Mouse (Mus musculus): Measurements from ENCODE around the gene Cept1. TPM values are rescaled to one million over a fixed set of nuclear protein-coding genes. Genes with fewer than 3 reads are reported as not detected.

Cept1 gene
- polyA plus RNA-seq, 1 experiment from 2014 or later = 38.3 TPM

DNA sequence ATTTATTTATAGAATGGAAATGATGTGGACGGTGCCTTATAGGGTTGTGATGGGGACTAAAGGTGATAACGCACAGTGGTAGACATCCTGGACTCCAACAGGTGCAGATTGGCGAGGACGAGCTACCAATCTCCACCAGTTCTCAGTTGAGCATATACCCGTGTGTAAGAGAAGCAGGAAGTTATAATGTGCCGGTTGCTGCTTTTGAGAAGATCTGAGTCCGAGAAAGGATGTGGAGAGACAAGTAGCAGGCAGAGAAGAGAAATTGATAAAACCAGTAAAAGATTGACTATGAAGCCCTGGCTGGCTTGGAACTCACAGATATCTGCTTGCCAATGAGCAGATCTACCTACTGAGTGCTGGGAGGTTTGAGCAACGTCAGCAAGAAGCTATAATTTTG is 54.4 kb downstream of the Cept1 start:
- Histone ChIP-seq H3K9ac (no peak overlapping the region), H3K27ac (no peak overlapping the region), H3K4me1 (no peaks in the 10 kb centered on the region), H3K4me2 (replicated peaks) (no peak overlapping the region), H3K9me3 (no peaks in the 10 kb centered on the region), H3K4me3 (no peak overlapping the region), H3K36me3 (no peaks in the 10 kb centered on the region), H3K27me3 (replicated peaks) (no peaks in the 10 kb centered on the region)
- ATAC-seq (ENCODE audit: low FRiP score, low read depth) = no peak
- 87% methylated on average over 8 of the region's 8 CpGs for WGBS

DNA sequence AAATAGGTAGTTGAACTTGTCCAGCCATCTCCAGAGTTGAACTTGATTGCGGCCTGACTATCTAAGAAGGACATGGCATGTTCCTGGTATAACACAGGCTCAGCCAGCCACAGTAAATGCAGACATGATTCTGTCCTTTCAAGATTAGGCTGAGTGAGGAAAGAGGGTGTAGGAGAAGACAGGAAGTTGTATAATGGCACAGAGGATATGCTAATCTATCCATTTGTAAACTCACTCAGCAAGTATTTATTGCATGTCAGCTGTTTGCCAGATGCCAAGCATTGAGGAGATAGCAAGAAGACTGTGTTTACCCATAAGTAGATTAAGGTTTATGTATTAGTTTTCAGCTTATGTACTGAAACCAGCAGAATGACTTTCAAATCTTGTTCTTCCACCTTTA is 54.9 kb downstream of the Cept1 start:
- no peak overlapping the region for H3K27ac ChIP-seq
- 96% methylated on average over 1 of the region's 1 CpGs for WGBS
- no peak for ATAC-seq (ENCODE audit: low FRiP score, low read depth)
- H3K36me3 ChIP-seq = no peaks in the 10 kb centered on the region
- H3K4me2 ChIP-seq (replicated peaks) = no peak overlapping the region
- no peaks in the 10 kb centered on the region for H3K4me1 ChIP-seq
- H3K9ac ChIP-seq = no peak overlapping the region
- no peaks in the 10 kb centered on the region for H3K27me3 ChIP-seq (replicated peaks)
- H3K4me3 ChIP-seq = no peak overlapping the region
- H3K9me3 ChIP-seq = no peaks in the 10 kb centered on the region

DNA sequence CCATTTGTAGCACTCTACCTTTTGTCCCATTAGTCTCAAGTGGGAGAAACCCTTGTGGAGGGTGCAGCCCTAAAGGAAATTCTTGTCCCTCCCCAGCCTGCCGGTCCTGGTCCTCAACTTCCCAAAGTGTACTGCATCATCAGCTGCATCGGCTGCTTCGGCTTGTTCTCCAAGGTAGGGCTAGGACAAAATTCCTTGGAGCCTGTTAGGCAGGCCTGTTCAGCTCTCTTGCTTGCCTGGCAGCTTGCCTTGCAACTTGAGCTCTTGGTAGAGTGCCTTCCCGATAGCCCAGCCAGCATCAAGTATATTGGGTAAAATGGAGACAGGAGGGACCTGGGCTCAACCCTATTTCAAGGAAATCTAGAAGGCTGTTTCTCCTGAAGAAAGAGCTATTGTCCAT is 57.4 kb downstream of the Cept1 start:
- whole genome bisulfite sequencing = 92% methylated on average over 4 of the region's 4 CpGs
- no peaks in the 10 kb centered on the region for H3K36me3 ChIP-seq
- no peak for ATAC-seq (ENCODE audit: low FRiP score, low read depth)
- no peaks in the 10 kb centered on the region for H3K9me3 ChIP-seq
- H3K4me1 ChIP-seq = no peaks in the 10 kb centered on the region
- H3K27ac ChIP-seq = no peak overlapping the region
- no peaks in the 10 kb centered on the region for H3K27me3 ChIP-seq (replicated peaks)
- H3K4me3 ChIP-seq = no peak overlapping the region
- no peak overlapping the region for H3K9ac ChIP-seq
- no peak overlapping the region for H3K4me2 ChIP-seq (replicated peaks)

DNA sequence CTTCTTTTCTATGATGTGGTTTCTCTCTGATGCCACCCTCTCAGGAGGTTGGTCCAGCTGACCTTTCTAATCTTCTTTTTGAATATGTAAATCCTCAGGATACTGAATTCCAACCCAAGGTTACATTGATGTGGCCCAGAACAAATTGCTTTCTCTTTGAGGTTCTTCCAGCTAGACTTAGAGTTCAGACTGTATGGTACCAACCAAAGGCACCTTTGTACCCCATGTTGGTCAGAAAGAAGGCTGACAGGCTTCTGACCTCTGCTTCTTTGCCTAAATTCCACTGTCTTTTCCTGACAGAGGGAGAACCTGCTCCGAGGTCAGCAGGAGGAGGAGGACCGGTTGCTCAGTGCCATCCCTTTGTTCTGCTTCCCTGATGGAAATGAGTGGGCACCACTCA is 60.1 kb downstream of the Cept1 start:
- Histone ChIP-seq H3K4me1 (peaks cover 5% of the 10 kb centered on the region), H3K9ac (no peak overlapping the region), H3K27ac (no peak overlapping the region), H3K4me3 (no peak overlapping the region), H3K36me3 (no peaks in the 10 kb centered on the region), H3K4me2 (replicated peaks) (no peak overlapping the region), H3K27me3 (replicated peaks) (no peaks in the 10 kb centered on the region; the same call in 1 of the 2 replicates), H3K9me3 (no peaks in the 10 kb centered on the region)
- 92% methylated on average over 2 of the region's 2 CpGs for WGBS
- ATAC-seq (ENCODE audit: low FRiP score, low read depth) = no peak

DNA sequence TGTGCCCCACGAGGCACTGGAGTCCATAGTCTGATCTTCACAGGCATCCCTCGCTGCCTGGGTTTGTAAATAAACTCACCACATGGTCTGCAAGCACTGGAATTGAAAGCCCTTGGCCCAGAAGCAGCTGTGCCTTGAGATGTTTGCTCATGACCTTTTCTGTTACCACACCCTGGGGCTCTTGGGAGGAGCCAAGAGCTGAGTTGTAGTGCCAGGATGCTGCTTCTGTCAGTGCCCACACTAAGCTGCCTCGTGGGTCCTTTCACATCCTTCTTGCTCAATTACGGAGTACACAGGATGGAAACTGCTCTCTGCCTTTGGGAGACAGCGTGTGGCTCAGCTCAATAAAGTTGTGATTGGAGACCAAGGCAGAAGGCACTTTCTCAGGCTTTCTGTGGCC is 61.8 kb downstream of the Cept1 start:
- H3K4me2 ChIP-seq (replicated peaks) = no peak overlapping the region
- 78% methylated on average over 5 of the region's 5 CpGs for WGBS

DNA sequence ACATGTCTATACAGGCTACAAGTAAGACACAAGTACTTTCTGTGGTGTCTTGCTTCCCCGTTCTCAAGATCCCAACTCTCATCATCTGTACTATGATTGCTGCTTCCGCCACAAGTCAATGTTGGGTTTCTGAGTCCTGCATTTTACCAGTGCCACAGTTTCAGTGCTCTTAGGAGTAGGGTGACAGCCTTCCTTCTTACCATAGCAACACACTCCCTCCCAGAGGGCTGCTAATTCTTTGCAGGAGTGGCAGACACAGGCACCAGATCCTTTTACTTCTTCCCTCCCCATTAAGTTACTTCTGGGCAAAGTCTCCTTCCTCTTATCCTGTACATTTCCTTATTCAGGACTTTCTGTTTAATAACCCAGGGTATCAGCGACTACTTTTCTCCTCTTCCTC is 62.7 kb downstream of the Cept1 start:
- no peaks in the 10 kb centered on the region for H3K36me3 ChIP-seq
- no peak overlapping the region for H3K9ac ChIP-seq
- peaks cover 4% of the 10 kb centered on the region; the same call in 1 of the 2 replicates for H3K27me3 ChIP-seq (replicated peaks)
- H3K27ac ChIP-seq = no peak overlapping the region
- WGBS = 88% methylated on average over 3 of the region's 3 CpGs
- H3K4me2 ChIP-seq (replicated peaks) = no peak overlapping the region
- peaks cover 11% of the 10 kb centered on the region for H3K4me1 ChIP-seq
- no peak overlapping the region for H3K4me3 ChIP-seq
- ATAC-seq (ENCODE audit: low FRiP score, low read depth) = no peak
- no peaks in the 10 kb centered on the region for H3K9me3 ChIP-seq

More for the DNA sequence above, 61.8 kb downstream of the Cept1 start:
- Histone ChIP-seq H3K4me3 (no peak overlapping the region), H3K9ac (no peak overlapping the region), H3K27me3 (replicated peaks) (peaks cover 4% of the 10 kb centered on the region; the same call in 1 of the 2 replicates), H3K9me3 (no peaks in the 10 kb centered on the region), H3K4me1 (peaks cover 11% of the 10 kb centered on the region), H3K36me3 (no peaks in the 10 kb centered on the region), H3K27ac (no peak overlapping the region)
- ATAC-seq (ENCODE audit: low FRiP score, low read depth) = no peak

DNA sequence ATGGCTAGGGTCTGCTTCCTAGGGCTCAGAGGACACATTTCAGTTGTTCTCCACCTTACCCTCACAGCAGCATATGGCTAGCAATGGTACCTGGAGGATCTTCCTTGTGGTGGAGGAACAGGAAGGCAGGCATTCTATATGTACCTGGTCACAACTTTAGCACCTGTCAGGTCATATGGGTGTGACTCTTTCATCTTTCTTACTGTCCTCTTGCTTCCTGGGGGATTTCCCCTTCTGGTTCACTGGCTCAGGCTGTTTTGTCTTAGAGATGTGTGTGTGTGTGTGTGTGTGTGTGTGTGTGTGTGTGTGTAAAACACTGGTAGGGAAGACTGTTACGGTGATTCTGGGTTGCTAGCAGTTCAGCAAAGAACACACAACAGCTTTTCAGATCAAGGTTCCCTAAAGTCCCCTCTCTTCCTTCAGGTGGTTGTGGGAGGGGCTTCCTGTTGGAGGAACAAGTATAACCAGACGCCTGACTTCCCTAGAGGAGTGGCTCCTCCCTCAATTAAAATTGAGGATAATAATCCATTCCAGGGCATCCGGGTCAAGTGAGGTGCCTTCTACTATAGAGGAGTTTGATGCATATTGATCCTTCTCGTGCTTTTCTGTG is 63.7 kb downstream of the Cept1 start:
- H3K36me3 ChIP-seq = no peaks in the 10 kb centered on the region
- H3K27me3 ChIP-seq (replicated peaks) = peaks cover 4% of the 10 kb centered on the region; the same call in 1 of the 2 replicates
- peaks cover 11% of the 10 kb centered on the region for H3K4me1 ChIP-seq
- H3K9ac ChIP-seq = no peak overlapping the region
- WGBS = 82% methylated on average over 4 of the region's 4 CpGs
- H3K4me3 ChIP-seq = no peak overlapping the region
- no peak overlapping the region for H3K4me2 ChIP-seq (replicated peaks)
- H3K27ac ChIP-seq = no peak overlapping the region
- ATAC-seq (ENCODE audit: low FRiP score, low read depth) = no peak
- H3K9me3 ChIP-seq = no peaks in the 10 kb centered on the region

DNA sequence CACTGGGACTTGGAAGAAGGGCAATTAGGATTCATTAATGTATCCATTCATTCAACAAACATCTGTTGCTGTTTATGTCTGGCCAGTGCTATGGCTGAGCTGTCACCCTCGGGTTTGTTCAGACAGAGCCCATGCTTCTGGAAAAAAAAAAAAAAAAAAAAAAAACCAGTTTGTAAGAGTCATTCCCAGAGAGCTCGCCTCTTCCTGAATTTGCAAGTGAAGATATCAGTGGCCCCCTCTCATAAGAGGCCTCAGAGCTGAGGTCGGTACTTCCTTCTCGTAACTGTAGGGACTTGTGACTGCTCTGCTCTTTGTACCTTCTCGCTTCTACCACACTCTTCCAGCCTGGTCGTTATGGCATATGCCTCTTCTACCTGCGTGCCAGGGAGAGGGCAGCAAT is 64.3 kb downstream of the Cept1 start:
- peaks cover 11% of the 10 kb centered on the region for H3K4me1 ChIP-seq
- WGBS = 83% methylated on average over 7 of the region's 7 CpGs
- peaks cover 4% of the 10 kb centered on the region; the same call in 1 of the 2 replicates for H3K27me3 ChIP-seq (replicated peaks)
- no peaks in the 10 kb centered on the region for H3K36me3 ChIP-seq
- H3K9ac ChIP-seq = no peak overlapping the region
- no peaks in the 10 kb centered on the region for H3K9me3 ChIP-seq
- no peak overlapping the region for H3K4me3 ChIP-seq
- H3K27ac ChIP-seq = no peak overlapping the region
- ATAC-seq (ENCODE audit: low FRiP score, low read depth) = no peak
- no peak overlapping the region for H3K4me2 ChIP-seq (replicated peaks)

DNA sequence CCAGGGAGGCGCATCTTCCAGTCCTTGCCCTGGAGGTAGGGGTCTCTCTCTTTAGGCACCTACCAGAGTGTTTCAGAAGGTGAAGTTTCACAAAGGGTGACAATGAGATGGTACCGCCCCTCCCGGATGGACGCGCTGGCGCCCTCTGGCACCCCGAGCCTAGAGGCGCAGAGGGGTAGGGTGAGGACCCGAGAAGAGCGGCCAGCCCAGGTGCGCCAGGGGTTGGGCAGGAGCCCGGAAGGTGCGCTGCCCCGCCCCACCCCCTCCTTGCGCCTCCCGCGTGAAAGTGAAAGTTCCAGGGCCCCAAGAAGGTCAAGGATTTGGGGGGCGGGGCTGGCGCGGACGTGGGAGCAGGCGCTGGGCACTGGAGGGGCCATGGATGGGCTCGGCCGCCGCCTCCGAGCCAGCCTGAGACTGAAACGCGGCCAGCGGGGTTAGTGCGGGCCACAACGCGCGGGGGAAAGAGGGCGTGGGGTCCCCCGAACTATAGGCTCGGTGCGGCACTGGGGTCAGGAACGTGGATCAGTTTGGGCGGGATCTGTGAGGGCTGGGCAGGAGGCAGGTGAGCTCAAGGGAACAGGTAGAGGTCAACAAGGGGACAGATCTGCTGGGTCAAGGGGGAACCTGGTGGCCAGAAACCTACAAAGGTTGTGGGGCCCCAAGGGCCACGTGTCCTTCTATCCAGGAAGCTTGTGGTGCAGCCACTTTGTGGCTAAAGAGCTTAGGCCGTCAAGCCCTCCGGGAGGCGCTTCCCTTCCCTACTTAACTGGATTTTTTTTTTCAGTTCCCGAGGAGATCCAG is 65.1 kb downstream of the Cept1 start, which contains the start of gene Dennd2d:
TSS of gene Dennd2d (plus strand) at position 125 of the 801 bp plus-strand sequence.
- H3K27ac ChIP-seq = no peak within 1 kb of the TSS
- peak within 1 kb of the TSS; percentile 51 for H3K4me3 ChIP-seq
- H3K9ac ChIP-seq = peak within 1 kb of the TSS; percentile 62
- ATAC-seq (ENCODE audit: low FRiP score, low read depth) = peak; percentile 58
- peaks cover 4% of the 10 kb centered on the region; the same call in 1 of the 2 replicates for H3K27me3 ChIP-seq (replicated peaks)
- 3% methylated on average over 44 of the region's 44 CpGs for WGBS
- H3K4me1 ChIP-seq = peaks cover 11% of the 10 kb centered on the region
- H3K36me3 ChIP-seq = no peaks in the 10 kb centered on the region
- H3K9me3 ChIP-seq = no peaks in the 10 kb centered on the region
- peak within 1 kb of the TSS; percentile 98 for H3K4me2 ChIP-seq (replicated peaks)

DNA sequence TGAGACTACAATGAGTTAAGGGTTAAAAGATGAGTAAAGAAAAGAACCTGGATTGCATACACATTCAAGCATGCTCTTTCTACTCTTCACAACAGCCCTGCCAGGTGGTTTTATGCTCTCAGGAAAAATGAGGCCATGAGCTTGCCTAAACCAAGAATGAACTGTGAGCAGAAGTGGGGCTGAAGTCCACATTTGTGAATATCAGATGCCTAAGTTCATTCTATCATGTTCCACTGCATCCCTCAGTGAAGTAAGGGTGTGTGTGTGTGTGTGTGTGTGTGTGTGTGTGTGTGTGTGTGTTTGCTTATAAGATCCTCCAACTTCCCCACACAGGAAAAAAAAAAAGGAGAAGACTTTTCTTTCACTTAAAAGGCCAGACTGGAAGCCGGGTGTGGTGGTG is 70.7 kb downstream of the Cept1 start:
- H3K4me3 ChIP-seq = no peak overlapping the region
- no peak overlapping the region for H3K27ac ChIP-seq
- H3K9me3 ChIP-seq = no peaks in the 10 kb centered on the region
- WGBS = 64% methylated on average over 1 of the region's 1 CpGs
- no peak overlapping the region for H3K4me2 ChIP-seq (replicated peaks)
- ATAC-seq (ENCODE audit: low FRiP score, low read depth) = no peak
- no peaks in the 10 kb centered on the region for H3K36me3 ChIP-seq
- no peaks in the 10 kb centered on the region for H3K4me1 ChIP-seq
- no peak overlapping the region for H3K9ac ChIP-seq
- H3K27me3 ChIP-seq (replicated peaks) = 0 out of 2 replicates have a peak, but pooled peaks cover 4% of the 10 kb centered on the region

DNA sequence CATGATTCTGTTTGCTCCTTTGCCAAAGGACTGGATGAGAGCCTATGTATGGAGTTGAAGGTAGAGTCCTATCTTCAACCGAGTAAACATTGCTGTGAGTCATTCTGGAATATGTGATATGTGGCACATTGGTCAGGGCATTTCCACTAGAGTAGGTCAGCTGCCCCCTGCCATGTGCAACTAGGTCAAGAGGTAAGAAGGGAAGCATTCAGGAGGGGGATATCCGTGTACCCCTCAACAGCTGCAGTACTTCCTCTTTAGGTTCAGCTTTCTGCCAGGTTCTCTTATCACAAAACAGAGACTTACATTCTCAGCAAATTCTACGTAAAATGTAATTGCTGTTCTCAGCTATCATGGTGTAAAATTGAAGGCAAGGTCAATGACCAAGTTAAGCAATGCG is 73.4 kb downstream of the Cept1 start:
- Histone ChIP-seq H3K4me2 (replicated peaks) (no peak overlapping the region), H3K9me3 (no peaks in the 10 kb centered on the region), H3K36me3 (no peaks in the 10 kb centered on the region), H3K4me1 (no peaks in the 10 kb centered on the region), H3K27ac (no peak overlapping the region), H3K4me3 (no peak overlapping the region), H3K27me3 (replicated peaks) (no peaks in the 10 kb centered on the region), H3K9ac (no peak overlapping the region)
- no peak for ATAC-seq (ENCODE audit: low FRiP score, low read depth)
- 89% methylated on average over 4 of the region's 4 CpGs for WGBS

DNA sequence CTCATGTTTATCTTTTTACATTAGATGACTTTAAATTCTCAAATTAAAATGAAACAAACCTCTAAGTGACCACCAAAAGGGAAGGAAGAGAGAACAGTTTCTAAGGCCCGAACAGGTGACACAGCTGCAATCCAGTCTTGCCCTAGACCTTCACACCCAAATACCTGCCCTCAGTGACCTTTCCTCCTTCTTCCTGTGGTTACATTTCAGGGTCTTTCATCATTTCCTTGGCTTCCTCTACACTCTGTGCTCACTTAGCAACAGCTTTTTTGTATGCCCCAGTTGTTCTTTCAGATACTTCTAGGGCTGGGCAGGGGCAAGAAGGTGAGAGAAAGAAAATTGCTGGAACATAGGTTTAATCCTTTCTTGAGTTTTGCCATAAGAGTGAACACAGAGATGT is 82.9 kb downstream of the Cept1 start:
- 86% methylated on average over 1 of the region's 1 CpGs for WGBS
- ATAC-seq (ENCODE audit: low FRiP score, low read depth) = no peak
- no peak overlapping the region for H3K27ac ChIP-seq

More for the DNA sequence above, 82.9 kb downstream of the Cept1 start:
- no peak overlapping the region for H3K9ac ChIP-seq
- H3K9me3 ChIP-seq = no peaks in the 10 kb centered on the region
- no peaks in the 10 kb centered on the region for H3K4me1 ChIP-seq
- no peak overlapping the region for H3K4me2 ChIP-seq (replicated peaks)
- H3K27me3 ChIP-seq (replicated peaks) = no peaks in the 10 kb centered on the region
- H3K4me3 ChIP-seq = no peak overlapping the region
- H3K36me3 ChIP-seq = no peaks in the 10 kb centered on the region

All from neural tube, embryonic 12.5 days (tissue).